Mouse (Mus musculus) frontal cortex, postnatal 25 days (tissue): ENCODE results near the gene Ppp2r5e.
"Not testable (repeated sequence)": the region's sequence is repeated elsewhere in the genome, so short reads cannot be mapped to it uniquely, and the experiment has no call there.

Source experiments
- DNase-seq, 2 experiments: peaks; one replicate each; pipeline ENCODE4 v3.0.0; 2022; ENCODE audit warnings: low spot score in 2 of 2

Ppp2r5e gene

DNA sequence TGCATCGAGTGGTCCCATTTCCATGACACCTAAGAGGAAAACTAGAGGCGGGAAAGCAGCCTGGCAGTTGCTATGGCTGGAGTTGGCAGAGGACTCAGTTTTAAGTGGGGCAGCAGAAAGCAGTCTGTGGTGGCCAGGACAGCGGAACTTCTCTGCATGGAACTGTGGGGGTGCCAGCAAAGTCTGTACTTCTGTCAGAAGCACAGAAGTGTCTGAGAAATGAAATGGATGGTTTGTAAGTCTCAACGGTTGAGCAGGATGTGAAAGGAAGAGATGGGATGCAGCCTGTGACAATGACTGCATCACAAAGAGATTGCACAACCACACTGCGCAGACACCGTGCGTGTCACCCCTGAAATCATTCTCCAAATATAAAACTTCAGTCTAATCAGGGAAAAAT is 149.8 kb downstream of the Ppp2r5e start:
- DNase-seq: no peak

GRCm38 (mm10) chr12:75432400-75432799 is 163.6 kb downstream of the Ppp2r5e start:
- DNase-seq: not testable (repeated sequence)

- no peak for DNase-seq
These were observed 166.2 kb downstream of the Ppp2r5e start for GRCm38 (mm10) chr12:75429685-75430396.

GRCm38 (mm10) chr12:75428719-75429118 is 167.3 kb downstream of the Ppp2r5e start:
- DNase-seq: no peak

- DNase-seq: no peak
These were observed 170.2 kb downstream of the Ppp2r5e start for GRCm38 (mm10) chr12:75425882-75426281.

GRCm38 (mm10) chr12:75424817-75425216 is 171.2 kb downstream of the Ppp2r5e start:
- DNase-seq: no peak

DNA sequence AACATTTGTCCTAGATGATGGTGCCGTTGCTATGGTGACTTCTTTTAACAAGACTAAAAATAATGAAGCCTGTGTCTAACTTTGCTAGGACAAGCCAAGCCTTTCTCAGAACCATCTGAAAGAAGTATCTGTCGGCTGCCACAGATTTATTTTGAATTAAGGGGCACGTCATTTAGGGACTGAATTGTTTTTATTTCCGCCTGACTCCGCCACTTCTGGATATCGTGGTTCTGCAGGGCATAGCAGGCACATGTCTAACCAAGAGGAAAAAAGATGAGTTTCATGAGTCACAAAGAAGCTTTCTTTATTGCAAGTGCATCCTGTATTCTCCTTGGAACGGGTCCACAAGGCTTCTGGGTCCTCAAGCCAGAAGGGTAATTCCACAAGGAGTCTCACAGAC is 171.7 kb downstream of the Ppp2r5e start:
- DNase-seq: no peak

- no peak for DNase-seq
These were observed 179.4 kb downstream of the Ppp2r5e start, which contains the start of gene Gphb5 for GRCm38 (mm10) chr12:75416681-75417080. TSS of gene Gphb5 (minus strand) at chr12:75416781.

DNA sequence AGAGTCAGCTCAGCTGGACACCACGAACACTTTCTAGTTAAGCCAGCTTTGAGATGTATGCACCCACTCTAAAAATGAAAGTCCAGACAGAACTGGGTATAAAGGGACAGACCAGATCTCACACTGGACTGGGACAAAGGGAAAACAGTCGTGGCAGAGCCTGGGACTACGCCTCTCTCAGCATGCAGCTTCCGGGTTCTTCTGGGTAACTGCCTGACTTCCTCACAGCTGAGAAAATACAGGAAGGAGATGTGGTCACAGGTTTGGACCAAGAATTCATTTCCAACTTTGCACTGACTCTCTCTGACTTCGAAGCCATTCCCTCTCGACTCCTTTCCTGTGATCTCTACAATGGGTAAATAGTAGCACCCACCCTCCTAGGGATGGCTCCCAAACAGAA is 181.1 kb downstream of the Ppp2r5e start:
- no peak for DNase-seq

DNA sequence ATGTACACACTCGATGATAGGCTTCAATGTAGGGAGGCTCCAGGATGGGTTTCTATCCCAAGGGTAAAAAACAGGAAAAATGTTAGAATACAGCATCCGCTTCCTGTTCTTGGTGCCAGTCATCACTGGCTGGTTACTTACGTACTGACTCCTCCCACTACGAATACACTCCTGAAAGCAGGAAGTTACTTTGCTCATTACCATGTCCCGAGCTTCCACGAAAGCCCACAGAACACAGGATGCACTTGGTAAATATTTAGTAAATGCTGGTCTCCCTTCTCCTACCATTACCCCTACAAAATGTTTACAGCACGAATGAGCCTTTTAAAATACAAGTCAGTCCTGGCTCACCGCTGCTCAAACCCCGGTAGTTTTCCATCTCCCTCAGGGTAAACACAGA is 183.1 kb downstream of the Ppp2r5e start:
- no peak for DNase-seq
